Mouse (Mus musculus): Measurements from ENCODE around the gene BC048507. TPM values are rescaled to one million over a fixed set of nuclear protein-coding genes. Genes with fewer than 3 reads are reported as not detected.

BC048507 gene
- total RNA-seq, 2 experiments from 2014 or later = not detected

Other genes with a start within 250 kb of the BC048507 start
- gene Gm49345, start 225.6 kb upstream of the BC048507 start, total RNA-seq (2015) = 2.3 TPM in 1 of 2 replicates, not detected in the other
- gene Gm49345, start 225.6 kb upstream of the BC048507 start, total RNA-seq (2017) = not detected in 2 replicates
- 8.5 and 14.1 TPM in 2 replicates for gene Zfp729a, start 225.5 kb upstream of the BC048507 start, total RNA-seq (2015)
- gene Zfp729a, start 225.5 kb upstream of the BC048507 start, total RNA-seq (2017) = 9.3 and 13.5 TPM in 2 replicates
- gene Zfp738, start 176.3 kb upstream of the BC048507 start, total RNA-seq (2015) = 12.8 and 14.1 TPM in 2 replicates
- gene Zfp738, start 176.3 kb upstream of the BC048507 start, total RNA-seq (2017) = 12.1 and 20.7 TPM in 2 replicates
- 19.3 TPM in 2 replicates for gene Zfp65, start 134.2 kb upstream of the BC048507 start, total RNA-seq (2015)
- 12.3 and 20.4 TPM in 2 replicates for gene Zfp65, start 134.2 kb upstream of the BC048507 start, total RNA-seq (2017)
- 8.0 and 9.5 TPM in 2 replicates for gene Zfp85, start 108.1 kb upstream of the BC048507 start, total RNA-seq (2015)
- gene Zfp85, start 108.1 kb upstream of the BC048507 start, total RNA-seq (2017) = 6.7 and 8.7 TPM in 2 replicates
- 3.6 and 4.4 TPM in 2 replicates for gene Zfp493, start 83.6 kb upstream of the BC048507 start, total RNA-seq (2015)
- 1.2 and 2.1 TPM in 2 replicates for gene Zfp493, start 83.6 kb upstream of the BC048507 start, total RNA-seq (2017)
- gene Zfp273, start 49.6 kb upstream of the BC048507 start, total RNA-seq (2015) = 5.9 and 7.1 TPM in 2 replicates
- 6.0 and 8.8 TPM in 2 replicates for gene Zfp273, start 49.6 kb upstream of the BC048507 start, total RNA-seq (2017)
- gene Gm10037, start 32.2 kb upstream of the BC048507 start, total RNA-seq (2015) = 2.8 TPM in 1 of 2 replicates, not detected in the other
- 4.9 TPM in 1 of 2 replicates, not detected in the other for gene Gm10037, start 32.2 kb upstream of the BC048507 start, total RNA-seq (2017)